Mouse (Mus musculus) testis, adult 2 months (tissue): Measurements from ENCODE around the gene Faim2. TPM values are rescaled to one million over a fixed set of nuclear protein-coding genes. Genes with fewer than 3 reads are reported as not detected.
A peak's percentile ranks its signal among the peaks of the same experiment; 100 is the strongest.

Experiments
- H3K27ac ChIP-seq: fragments of 200-500 bp; 2 replicates; pipeline ENCODE4 v1.5.1; 2012; ENCODE audit warnings: low read depth, low read length; ENCODE audit not compliant: control insufficient read depth, insufficient read depth
- H3K27me3 ChIP-seq: fragments of 200-500 bp; 2 replicates; pipeline ENCODE4 v1.6.1; 2012; ENCODE audit warnings: mild to moderate bottlenecking, low read length, moderate library complexity; ENCODE audit not compliant: control insufficient read depth, insufficient read depth
- H3K36me3 ChIP-seq: fragments of 200-500 bp; 2 replicates; pipeline ENCODE4 v1.6.1; 2012; ENCODE audit warnings: mild to moderate bottlenecking, low read length; ENCODE audit not compliant: control insufficient read depth, insufficient read depth
- H3K4me1 ChIP-seq: fragments of 200-500 bp; 2 replicates; pipeline ENCODE4 v1.6.1; 2012; ENCODE audit warnings: low read length; ENCODE audit not compliant: control insufficient read depth, insufficient read depth
- H3K4me3 ChIP-seq: fragments of 200-500 bp; 2 replicates; pipeline ENCODE4 v1.5.1; 2012; ENCODE audit warnings: low read depth, mild to moderate bottlenecking, low read length, moderate library complexity, mixed read lengths; ENCODE audit not compliant: control insufficient read depth
- CTCF ChIP-seq: fragments of 200-500 bp; IDR thresholded peaks from 2 replicates; pipeline ENCODE4 v1.5.1; 2012; ENCODE audit warnings: low read depth, mild to moderate bottlenecking, inconsistent platforms, low read length, moderate library complexity; ENCODE audit not compliant: control insufficient read depth, insufficient read depth, insufficient replicate concordance
- POLR2A ChIP-seq: fragments of 200-500 bp; IDR thresholded peaks from 2 replicates; pipeline ENCODE4 v1.6.1; 2012; ENCODE audit warnings: low read depth, mild to moderate bottlenecking, inconsistent platforms, low read length, moderate library complexity; ENCODE audit not compliant: control insufficient read depth
- polyA plus RNA-seq: library from polyadenylated mRNA; depleted of rRNA; stranded (reverse); fragments of >200 nt; gene quantifications from 2 replicates; pipeline ENCODE4 v1.2.3, GENCODE M21; 2012

The Faim2 gene
- polyA plus RNA-seq, 1 experiment = 0.19 TPM

- Histone ChIP-seq H3K27ac (no peak overlapping the region), H3K4me1 (peaks cover under 1% of the 10 kb centered on the region; the same call in 1 of the 2 replicates), H3K4me3 (no peak overlapping the region), H3K36me3 (no peaks in the 10 kb centered on the region), H3K27me3 (no peaks in the 10 kb centered on the region)
- TF ChIP-seq POLR2A (no peak), CTCF (no peak)
These were observed 64.8 kb downstream of the Faim2 start for GRCm38 (mm10) chr15:99463194-99463593.

- peak within 1 kb of the TSS; percentile 85 for H3K4me3 ChIP-seq
- TF ChIP-seq POLR2A = no peak
- no peak for TF ChIP-seq CTCF
- peak within 1 kb of the TSS; percentile 85 for H3K27ac ChIP-seq
- peaks cover 14% of the 10 kb centered on the region for H3K4me1 ChIP-seq
- no peaks in the 10 kb centered on the region for H3K27me3 ChIP-seq
- no peaks in the 10 kb centered on the region for H3K36me3 ChIP-seq
These were observed 70.2 kb downstream of the Faim2 start, which contains the start of gene Nckap5l for GRCm38 (mm10) chr15:99457606-99458401. Nckap5l (minus strand) TSS chr15:99457748.

GRCm38 (mm10) chr15:99456963-99457605, 70.9 kb downstream of the Faim2 start:
- Histone ChIP-seq H3K27me3 (no peaks in the 10 kb centered on the region), H3K4me3 (peak overlapping the region; percentile 85), H3K36me3 (no peaks in the 10 kb centered on the region), H3K27ac (peak overlapping the region; percentile 66), H3K4me1 (peaks cover 14% of the 10 kb centered on the region)
- no peak for TF ChIP-seq POLR2A

- TF ChIP-seq POLR2A (no peak), CTCF (no peak)
- peaks cover 14% of the 10 kb centered on the region for H3K4me1 ChIP-seq
These were observed 71.5 kb downstream of the Faim2 start for GRCm38 (mm10) chr15:99456338-99456962.

GRCm38 (mm10) chr15:99455415-99455814, 72.5 kb downstream of the Faim2 start:
- Histone ChIP-seq H3K27me3 (no peaks in the 10 kb centered on the region), H3K4me1 (peaks cover 14% of the 10 kb centered on the region), H3K4me3 (no peak overlapping the region), H3K27ac (no peak overlapping the region), H3K36me3 (no peaks in the 10 kb centered on the region)
- TF ChIP-seq POLR2A = no peak
- TF ChIP-seq CTCF = no peak

More at GRCm38 (mm10) chr15:99456338-99456962, 71.5 kb downstream of the Faim2 start:
- peak overlapping the region; percentile 85 for H3K4me3 ChIP-seq
- no peaks in the 10 kb centered on the region for H3K36me3 ChIP-seq
- peak overlapping the region; percentile 5; the same call in 1 of the 2 replicates for H3K27ac ChIP-seq
- H3K27me3 ChIP-seq = no peaks in the 10 kb centered on the region

- Histone ChIP-seq H3K27me3 (no peaks in the 10 kb centered on the region), H3K4me3 (no peak overlapping the region), H3K27ac (no peak overlapping the region), H3K36me3 (no peaks in the 10 kb centered on the region), H3K4me1 (peaks cover 14% of the 10 kb centered on the region)
- no peak for TF ChIP-seq CTCF
These were observed 73.2 kb downstream of the Faim2 start for GRCm38 (mm10) chr15:99454585-99455279.

GRCm38 (mm10) chr15:99453153-99453900, 74.6 kb downstream of the Faim2 start:
- no peak overlapping the region for H3K27ac ChIP-seq
- H3K4me1 ChIP-seq = peaks cover 14% of the 10 kb centered on the region
- H3K27me3 ChIP-seq = no peaks in the 10 kb centered on the region
- TF ChIP-seq POLR2A (no peak), CTCF (no peak)
- no peak overlapping the region for H3K4me3 ChIP-seq
- H3K36me3 ChIP-seq = no peaks in the 10 kb centered on the region
